Mouse (Mus musculus): ENCODE measurements around the gene Igf1r. TPM values are rescaled to one million over a fixed set of nuclear protein-coding genes. Genes with fewer than 3 reads are reported as not detected.

The Igf1r gene
- polyA plus RNA-seq, 1 experiment from 2014 or later: 16.3 TPM

DNA sequence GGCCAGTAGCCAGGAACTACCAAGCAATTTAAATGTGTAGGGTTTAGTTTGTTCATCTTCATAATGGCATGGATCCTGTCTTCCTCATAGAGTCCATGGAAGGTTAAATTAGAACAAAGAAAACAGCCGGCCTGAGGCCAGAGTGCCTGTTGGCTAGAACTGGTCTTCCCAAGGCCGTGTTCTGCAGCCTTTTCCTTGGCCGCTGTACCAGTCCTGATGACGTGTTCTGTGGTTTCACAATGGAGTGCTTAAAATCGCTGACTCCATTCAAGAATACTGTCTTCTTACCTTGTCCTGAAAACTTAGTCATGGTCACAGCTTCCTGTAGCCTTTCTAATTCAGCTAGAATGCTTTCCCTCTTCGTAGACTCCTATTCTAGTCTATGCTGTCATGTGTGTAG lies 53.9 kb downstream of the Igf1r start:
- 92% methylated on average over 6 of the region's 6 CpGs for WGBS
- no peak overlapping the region for H3K9ac ChIP-seq (ENCODE audit: low read length)
- no peak overlapping the region for H3K27ac ChIP-seq (ENCODE audit: low read depth, low read length)
- no peaks in the 10 kb centered on the region for H3K4me1 ChIP-seq (ENCODE audit: control insufficient read depth, insufficient read depth, low read length)
- ATAC-seq: no peak
- no peak for DNase-seq (ENCODE audit: low spot score)
- H3K4me3 ChIP-seq (ENCODE audit: low read depth, low read length): no peak overlapping the region
- H3K9me3 ChIP-seq (replicated peaks; ENCODE audit: control insufficient read depth, low read length): no peaks in the 10 kb centered on the region
- H3K27me3 ChIP-seq (replicated peaks; ENCODE audit: control insufficient read depth, insufficient read depth, low read length): no peaks in the 10 kb centered on the region
- no peak overlapping the region for H3K4me2 ChIP-seq (ENCODE audit: low read length)
- H3K36me3 ChIP-seq (ENCODE audit: control insufficient read depth, insufficient read depth, low read length): peaks cover 32% of the 10 kb centered on the region

DNA sequence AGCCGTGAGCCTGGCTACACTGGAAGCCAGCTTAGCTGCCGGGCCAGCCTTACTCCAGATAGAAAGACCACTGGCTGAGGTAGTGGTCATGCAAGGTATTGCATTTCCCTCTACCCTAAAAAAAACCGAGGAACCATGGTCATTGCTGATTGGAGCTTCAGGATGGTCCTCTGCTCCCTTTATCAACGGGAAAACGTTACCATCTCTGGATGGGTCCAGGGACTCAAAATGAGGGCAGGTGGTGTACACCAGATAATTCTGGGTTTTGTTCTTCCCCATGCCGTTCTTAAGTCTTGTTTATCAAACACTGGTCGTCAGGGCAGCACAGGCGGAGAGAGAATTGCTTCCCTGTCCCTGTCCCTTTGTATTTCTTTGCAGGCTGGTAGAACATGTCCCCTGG lies 57.0 kb downstream of the Igf1r start:
- Histone ChIP-seq H3K4me2 (ENCODE audit: low read length) (no peak overlapping the region), H3K4me1 (ENCODE audit: control insufficient read depth, insufficient read depth, low read length) (peaks cover 3% of the 10 kb centered on the region; the same call in 1 of the 2 replicates), H3K36me3 (ENCODE audit: control insufficient read depth, insufficient read depth, low read length) (peaks cover 22% of the 10 kb centered on the region; the same call in 1 of the 2 replicates), H3K27ac (ENCODE audit: low read depth, low read length) (no peak overlapping the region), H3K4me3 (ENCODE audit: low read depth, low read length) (no peak overlapping the region), H3K27me3 (replicated peaks; ENCODE audit: control insufficient read depth, insufficient read depth, low read length) (no peaks in the 10 kb centered on the region), H3K9ac (ENCODE audit: low read length) (no peak overlapping the region), H3K9me3 (replicated peaks; ENCODE audit: control insufficient read depth, low read length) (no peaks in the 10 kb centered on the region)
- 74% methylated on average over 8 of the region's 8 CpGs for WGBS
- ATAC-seq: no peak
- DNase-seq (ENCODE audit: low spot score): no peak

DNA sequence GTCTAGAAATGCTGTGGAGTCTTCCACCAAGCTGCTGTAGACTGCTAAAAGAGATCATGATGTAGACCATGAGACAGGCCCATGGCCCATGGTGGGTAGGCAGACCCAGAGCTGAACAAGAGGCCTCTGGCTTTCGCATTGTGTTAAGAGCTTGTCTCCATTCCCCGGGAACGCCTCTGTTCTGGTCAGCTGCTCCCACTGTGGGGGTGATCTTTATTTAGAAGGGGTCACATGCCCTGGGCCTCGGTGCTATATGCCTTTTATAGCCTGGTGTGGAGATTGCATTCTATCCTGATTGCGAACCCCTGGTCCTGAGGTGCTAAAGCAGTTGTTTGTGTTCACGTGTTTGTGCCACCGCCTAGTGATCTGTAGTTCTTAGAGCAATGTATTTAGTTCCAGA lies 57.5 kb downstream of the Igf1r start:
- no peak for DNase-seq (ENCODE audit: low spot score)
- Histone ChIP-seq H3K27ac (ENCODE audit: low read depth, low read length) (no peak overlapping the region), H3K4me2 (ENCODE audit: low read length) (no peak overlapping the region), H3K4me3 (ENCODE audit: low read depth, low read length) (no peak overlapping the region), H3K9ac (ENCODE audit: low read length) (no peak overlapping the region), H3K9me3 (replicated peaks; ENCODE audit: control insufficient read depth, low read length) (no peaks in the 10 kb centered on the region), H3K27me3 (replicated peaks; ENCODE audit: control insufficient read depth, insufficient read depth, low read length) (no peaks in the 10 kb centered on the region), H3K4me1 (ENCODE audit: control insufficient read depth, insufficient read depth, low read length) (peaks cover 3% of the 10 kb centered on the region; the same call in 1 of the 2 replicates), H3K36me3 (ENCODE audit: control insufficient read depth, insufficient read depth, low read length) (peaks cover 17% of the 10 kb centered on the region; the same call in 1 of the 2 replicates)
- no peak for ATAC-seq
- 76% methylated on average over 7 of the region's 7 CpGs for WGBS

DNA sequence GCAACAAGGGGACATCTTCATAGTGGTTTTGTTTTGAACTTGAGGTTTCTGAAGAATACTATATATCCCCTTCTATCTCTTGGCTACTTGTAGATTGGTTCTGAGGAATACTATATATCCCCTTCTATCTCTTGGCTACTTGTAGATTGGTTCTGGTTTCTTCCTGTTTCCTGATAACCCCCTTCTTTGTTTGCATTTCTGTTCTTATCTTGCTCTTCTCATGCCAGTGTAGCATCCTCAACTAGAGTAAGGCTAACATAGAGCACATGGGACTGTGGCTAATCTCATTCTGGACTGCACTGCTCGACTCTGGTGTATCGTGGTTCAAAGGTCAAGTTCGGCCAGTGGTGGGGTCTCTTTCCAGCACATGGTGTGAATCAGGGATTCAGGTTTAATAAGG lies 58.2 kb downstream of the Igf1r start:
- Histone ChIP-seq H3K4me3 (ENCODE audit: low read depth, low read length) (no peak overlapping the region), H3K9ac (ENCODE audit: low read length) (no peak overlapping the region), H3K4me2 (ENCODE audit: low read length) (no peak overlapping the region), H3K27ac (ENCODE audit: low read depth, low read length) (no peak overlapping the region), H3K9me3 (replicated peaks; ENCODE audit: control insufficient read depth, low read length) (0 out of 2 replicates have a peak, but pooled peaks cover 2% of the 10 kb centered on the region), H3K4me1 (ENCODE audit: control insufficient read depth, insufficient read depth, low read length) (peaks cover 3% of the 10 kb centered on the region; the same call in 1 of the 2 replicates), H3K27me3 (replicated peaks; ENCODE audit: control insufficient read depth, insufficient read depth, low read length) (no peaks in the 10 kb centered on the region), H3K36me3 (ENCODE audit: control insufficient read depth, insufficient read depth, low read length) (peaks cover 15% of the 10 kb centered on the region; the same call in 1 of the 2 replicates)
- ATAC-seq: no peak
- DNase-seq (ENCODE audit: low spot score): no peak
- 94% methylated on average over 3 of the region's 3 CpGs for WGBS

DNA sequence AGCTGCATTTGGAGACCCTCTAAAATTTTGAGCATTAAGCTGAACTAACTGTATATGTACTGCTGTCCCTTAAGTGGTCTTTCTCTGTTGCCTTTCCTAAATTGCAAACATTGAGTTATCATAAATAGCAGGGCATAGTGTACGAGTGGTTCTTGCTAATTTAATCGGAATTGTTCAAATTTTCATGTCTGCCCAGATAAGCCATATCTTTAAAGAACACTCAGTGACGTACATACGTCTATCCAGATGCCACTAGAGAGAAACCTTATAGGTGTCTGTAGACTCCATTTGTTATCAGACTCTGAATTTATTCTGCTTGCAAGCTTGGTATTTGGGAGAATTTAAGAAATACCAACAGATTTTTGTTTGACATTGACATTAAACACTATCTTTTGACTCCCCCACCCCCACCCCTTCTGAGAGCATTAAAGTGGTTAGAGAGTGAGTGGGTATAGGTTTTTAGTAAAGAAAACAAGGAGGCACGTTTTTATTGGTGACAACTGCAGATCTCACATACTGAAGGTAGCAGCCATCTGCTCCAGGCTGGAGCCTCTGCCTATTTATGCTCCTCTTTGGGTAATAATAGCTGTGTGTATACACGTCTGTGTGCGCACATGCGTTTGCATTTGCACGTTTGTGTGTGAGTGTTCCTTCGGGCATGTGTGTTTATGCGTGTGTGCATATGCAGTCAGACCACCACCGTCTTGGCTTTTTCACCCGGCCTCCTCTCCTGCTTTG lies 58.9 kb downstream of the Igf1r start:
- Histone ChIP-seq H3K36me3 (ENCODE audit: control insufficient read depth, insufficient read depth, low read length) (peaks cover 15% of the 10 kb centered on the region; the same call in 1 of the 2 replicates), H3K9me3 (replicated peaks; ENCODE audit: control insufficient read depth, low read length) (0 out of 2 replicates have a peak, but pooled peaks cover 3% of the 10 kb centered on the region), H3K9ac (ENCODE audit: low read length) (no peak overlapping the region), H3K4me2 (ENCODE audit: low read length) (no peak overlapping the region), H3K4me1 (ENCODE audit: control insufficient read depth, insufficient read depth, low read length) (peaks cover 3% of the 10 kb centered on the region; the same call in 1 of the 2 replicates), H3K27me3 (replicated peaks; ENCODE audit: control insufficient read depth, insufficient read depth, low read length) (no peaks in the 10 kb centered on the region), H3K27ac (ENCODE audit: low read depth, low read length) (no peak overlapping the region), H3K4me3 (ENCODE audit: low read depth, low read length) (no peak overlapping the region)
- WGBS: 84% methylated on average over 13 of the region's 13 CpGs
- ATAC-seq (no peak), DNase-seq (ENCODE audit: low spot score) (no peak)

DNA sequence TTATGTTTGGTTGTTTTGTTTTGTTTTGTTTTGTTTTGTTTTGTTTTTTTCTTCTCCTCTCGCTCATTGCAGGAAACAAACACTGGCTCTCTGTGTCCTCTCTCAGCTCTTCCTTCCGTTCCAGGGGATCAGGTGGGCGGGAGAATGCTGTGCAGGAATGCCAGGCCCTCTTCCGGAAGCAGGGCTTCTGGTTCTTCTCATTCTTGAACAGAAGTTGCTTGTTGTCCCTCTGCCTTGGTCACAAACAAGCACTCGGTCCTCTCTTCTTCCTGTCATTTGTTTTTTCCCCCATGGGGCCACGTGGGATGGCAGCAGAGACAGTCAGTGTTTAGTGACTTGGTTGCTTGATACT lies 59.5 kb downstream of the Igf1r start:
- no peak overlapping the region for H3K27ac ChIP-seq (ENCODE audit: low read depth, low read length)

DNA sequence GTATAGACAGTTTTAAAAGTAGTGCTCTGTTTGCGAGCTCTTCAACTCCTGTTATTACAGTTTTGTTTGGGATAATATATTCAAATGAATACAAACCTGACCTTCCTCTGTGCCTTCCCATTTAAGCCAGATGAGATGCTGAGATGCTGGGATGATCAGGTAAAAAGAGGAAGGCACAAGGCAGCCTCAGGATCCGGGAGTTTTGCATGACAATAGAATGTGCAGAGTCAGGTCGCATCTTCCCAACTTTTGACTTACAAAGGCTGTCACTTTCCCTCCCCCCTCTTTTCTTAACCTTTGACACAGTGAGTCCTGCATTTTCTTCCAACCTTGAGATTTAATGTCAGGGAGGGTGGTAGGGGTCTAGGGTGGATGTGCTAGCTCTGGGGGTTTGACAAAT lies 61.9 kb downstream of the Igf1r start:
- Histone ChIP-seq H3K9ac (ENCODE audit: low read length) (no peak overlapping the region), H3K27ac (ENCODE audit: low read depth, low read length) (no peak overlapping the region), H3K27me3 (replicated peaks; ENCODE audit: control insufficient read depth, insufficient read depth, low read length) (no peaks in the 10 kb centered on the region), H3K4me2 (ENCODE audit: low read length) (no peak overlapping the region), H3K36me3 (ENCODE audit: control insufficient read depth, insufficient read depth, low read length) (peaks cover 2% of the 10 kb centered on the region; the same call in 1 of the 2 replicates), H3K9me3 (replicated peaks; ENCODE audit: control insufficient read depth, low read length) (0 out of 2 replicates have a peak, but pooled peaks cover 3% of the 10 kb centered on the region), H3K4me1 (ENCODE audit: control insufficient read depth, insufficient read depth, low read length) (peaks cover 3% of the 10 kb centered on the region; the same call in 1 of the 2 replicates), H3K4me3 (ENCODE audit: low read depth, low read length) (no peak overlapping the region)
- WGBS: 83% methylated on average over 3 of the region's 3 CpGs
- DNase-seq (ENCODE audit: low spot score) (no peak), ATAC-seq (no peak)

More for the DNA sequence above, 59.5 kb downstream of the Igf1r start:
- ATAC-seq (no peak), DNase-seq (ENCODE audit: low spot score) (no peak)
- no peaks in the 10 kb centered on the region for H3K27me3 ChIP-seq (replicated peaks; ENCODE audit: control insufficient read depth, insufficient read depth, low read length)
- no peak overlapping the region for H3K9ac ChIP-seq (ENCODE audit: low read length)
- H3K4me1 ChIP-seq (ENCODE audit: control insufficient read depth, insufficient read depth, low read length): peaks cover 3% of the 10 kb centered on the region; the same call in 1 of the 2 replicates
- H3K4me3 ChIP-seq (ENCODE audit: low read depth, low read length): no peak overlapping the region
- H3K4me2 ChIP-seq (ENCODE audit: low read length): no peak overlapping the region
- H3K36me3 ChIP-seq (ENCODE audit: control insufficient read depth, insufficient read depth, low read length): peaks cover 15% of the 10 kb centered on the region; the same call in 1 of the 2 replicates
- 76% methylated on average over 6 of the region's 6 CpGs for WGBS
- H3K9me3 ChIP-seq (replicated peaks; ENCODE audit: control insufficient read depth, low read length): 0 out of 2 replicates have a peak, but pooled peaks cover 3% of the 10 kb centered on the region

DNA sequence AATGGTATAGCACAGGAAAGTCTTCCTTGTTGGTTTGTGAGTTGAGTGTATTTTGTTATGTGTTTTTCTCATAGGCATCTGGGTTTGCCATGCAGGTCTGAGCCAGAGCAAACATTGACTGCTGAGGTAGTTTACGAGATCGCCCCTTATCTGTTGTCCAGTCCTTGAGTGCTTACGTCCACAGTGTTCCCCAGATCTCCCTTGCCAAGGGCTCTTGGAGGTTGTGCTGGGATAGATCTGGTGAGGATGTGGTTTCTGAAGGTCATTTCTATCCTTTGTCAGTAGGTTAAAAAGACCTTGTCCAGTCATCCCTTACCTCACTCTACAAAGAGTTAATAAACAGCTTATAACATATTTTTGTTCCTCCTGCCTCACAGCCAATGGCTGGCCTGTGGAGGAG lies 62.8 kb downstream of the Igf1r start:
- Histone ChIP-seq H3K9me3 (replicated peaks; ENCODE audit: control insufficient read depth, low read length) (0 out of 2 replicates have a peak, but pooled peaks cover 3% of the 10 kb centered on the region), H3K27ac (ENCODE audit: low read depth, low read length) (no peak overlapping the region), H3K4me2 (ENCODE audit: low read length) (no peak overlapping the region), H3K4me3 (ENCODE audit: low read depth, low read length) (no peak overlapping the region), H3K36me3 (ENCODE audit: control insufficient read depth, insufficient read depth, low read length) (no peaks in the 10 kb centered on the region), H3K27me3 (replicated peaks; ENCODE audit: control insufficient read depth, insufficient read depth, low read length) (no peaks in the 10 kb centered on the region), H3K4me1 (ENCODE audit: control insufficient read depth, insufficient read depth, low read length) (peaks cover 3% of the 10 kb centered on the region; the same call in 1 of the 2 replicates), H3K9ac (ENCODE audit: low read length) (no peak overlapping the region)
- ATAC-seq (no peak), DNase-seq (ENCODE audit: low spot score) (no peak)
- WGBS: 97% methylated on average over 3 of the region's 3 CpGs

DNA sequence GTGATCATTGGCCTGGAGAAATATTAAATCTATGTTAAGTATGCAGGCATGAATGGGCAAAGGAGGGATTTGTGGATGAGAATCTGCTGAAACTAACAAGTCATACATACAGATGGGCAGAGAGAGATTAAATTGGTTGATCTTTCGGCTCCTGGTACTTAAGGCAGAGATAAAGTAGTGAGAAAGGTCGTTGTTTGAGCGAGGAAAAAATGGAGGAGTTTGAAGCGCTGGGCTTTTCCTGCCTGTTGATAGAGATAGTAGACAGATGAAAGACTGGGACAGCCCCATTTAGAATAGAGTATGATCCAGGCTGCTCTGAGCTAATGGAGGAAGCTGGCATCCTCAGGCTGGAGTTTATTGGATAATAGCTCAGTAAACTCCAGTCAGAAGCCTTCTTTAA lies 65.4 kb downstream of the Igf1r start:
- no peaks in the 10 kb centered on the region; the same call in 1 of the 2 replicates for H3K4me1 ChIP-seq (ENCODE audit: control insufficient read depth, insufficient read depth, low read length)
- no peak for DNase-seq (ENCODE audit: low spot score)
- no peak overlapping the region for H3K9ac ChIP-seq (ENCODE audit: low read length)
- no peak for ATAC-seq
- 0 out of 2 replicates have a peak, but pooled peaks cover 3% of the 10 kb centered on the region for H3K9me3 ChIP-seq (replicated peaks; ENCODE audit: control insufficient read depth, low read length)
- no peak overlapping the region for H3K27ac ChIP-seq (ENCODE audit: low read depth, low read length)
- WGBS: 90% methylated on average over 4 of the region's 4 CpGs
- no peaks in the 10 kb centered on the region for H3K36me3 ChIP-seq (ENCODE audit: control insufficient read depth, insufficient read depth, low read length)
- H3K4me2 ChIP-seq (ENCODE audit: low read length): no peak overlapping the region
- H3K4me3 ChIP-seq (ENCODE audit: low read depth, low read length): no peak overlapping the region
- no peaks in the 10 kb centered on the region for H3K27me3 ChIP-seq (replicated peaks; ENCODE audit: control insufficient read depth, insufficient read depth, low read length)

Data from forebrain, embryonic 14.5 days (tissue).